Mouse (Mus musculus) cortical plate, adult 2 months (tissue): ENCODE data around the gene Hdhd5.

ENCODE experiments used
- CTCF ChIP-seq: fragments of 200-500 bp; IDR thresholded peaks from 2 replicates; pipeline ENCODE4 v1.5.1; 2011; ENCODE audit warnings: mild to moderate bottlenecking, control low read depth, low read length; ENCODE audit not compliant: insufficient read depth; ENCODE audit errors: extremely low read depth
- POLR2A ChIP-seq: fragments of 200-500 bp; IDR thresholded peaks from 2 replicates; pipeline ENCODE4 v1.6.1; 2011; ENCODE audit warnings: mild to moderate bottlenecking, low read length, control low read depth; ENCODE audit not compliant: insufficient read depth; ENCODE audit errors: extremely low read depth

DNA sequence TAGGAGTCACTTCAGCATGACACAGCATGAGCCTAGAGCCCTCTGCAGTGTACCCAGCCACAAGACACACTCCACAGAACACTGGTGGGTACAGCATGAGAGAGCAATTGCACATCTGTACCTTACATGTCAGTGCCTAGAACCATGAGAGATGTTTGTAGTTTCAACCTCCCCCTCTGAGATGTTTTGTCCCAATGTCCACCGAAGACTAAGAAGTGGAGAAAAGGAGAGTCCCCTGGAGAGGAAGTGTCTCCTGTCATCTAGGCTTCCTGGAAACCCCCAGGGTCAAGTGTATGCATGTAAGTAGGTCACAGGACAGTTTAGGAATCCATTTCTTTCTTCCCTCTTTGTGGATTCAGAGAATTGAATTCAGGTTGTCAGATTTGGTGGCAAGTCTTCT is 41.3 kb upstream of the Hdhd5 start:
- no peak for TF ChIP-seq CTCF
- TF ChIP-seq POLR2A, result no peak
